Mouse (Mus musculus) left cerebral cortex, adult 9 months (tissue): ENCODE results near the gene Rybp.

Source experiments
- DNase-seq, 2 experiments: peaks; one replicate each; pipeline ENCODE4 v3.0.0; 2022; ENCODE audit warnings: low spot score in 2 of 2

The Rybp gene

GRCm38 (mm10) chr6:100190803-100191559, 96.3 kb downstream of the Rybp start:
- no peak for DNase-seq

- no peak for DNase-seq
These were observed 97.0 kb downstream of the Rybp start for GRCm38 (mm10) chr6:100190310-100190709.

- no peak for DNase-seq
These were observed 98.2 kb downstream of the Rybp start for GRCm38 (mm10) chr6:100188883-100189743.

- DNase-seq: no peak
These were observed 99.5 kb downstream of the Rybp start for GRCm38 (mm10) chr6:100187821-100188220.

- DNase-seq: no peak
These were observed 100.5 kb downstream of the Rybp start for GRCm38 (mm10) chr6:100186789-100187188.

GRCm38 (mm10) chr6:100185524-100185923, 101.8 kb downstream of the Rybp start:
- no peak for DNase-seq

- DNase-seq: no peak
These were observed 103.9 kb downstream of the Rybp start for GRCm38 (mm10) chr6:100183344-100183743.

GRCm38 (mm10) chr6:100180883-100181262, 106.4 kb downstream of the Rybp start:
- DNase-seq: no peak

GRCm38 (mm10) chr6:100180213-100180882, 106.9 kb downstream of the Rybp start:
- no peak for DNase-seq

GRCm38 (mm10) chr6:100178830-100179229, 108.5 kb downstream of the Rybp start:
- no peak for DNase-seq
